Mouse (Mus musculus) CD4-positive, CD25-positive, alpha-beta regulatory T cell (primary cell): ENCODE measurements around the gene Gbp4. TPM values are rescaled to one million over a fixed set of nuclear protein-coding genes. Genes with fewer than 3 reads are reported as not detected.

Experiments used
- polyA plus RNA-seq: library from polyadenylated mRNA; unstranded; fragments of 100-300 nt; shearing (Covaris generic); gene quantifications from one replicate; pipeline ENCODE4 v1.2.1, GENCODE M21; 2017

The Gbp4 gene
- 217 TPM for polyA plus RNA-seq

DNA sequence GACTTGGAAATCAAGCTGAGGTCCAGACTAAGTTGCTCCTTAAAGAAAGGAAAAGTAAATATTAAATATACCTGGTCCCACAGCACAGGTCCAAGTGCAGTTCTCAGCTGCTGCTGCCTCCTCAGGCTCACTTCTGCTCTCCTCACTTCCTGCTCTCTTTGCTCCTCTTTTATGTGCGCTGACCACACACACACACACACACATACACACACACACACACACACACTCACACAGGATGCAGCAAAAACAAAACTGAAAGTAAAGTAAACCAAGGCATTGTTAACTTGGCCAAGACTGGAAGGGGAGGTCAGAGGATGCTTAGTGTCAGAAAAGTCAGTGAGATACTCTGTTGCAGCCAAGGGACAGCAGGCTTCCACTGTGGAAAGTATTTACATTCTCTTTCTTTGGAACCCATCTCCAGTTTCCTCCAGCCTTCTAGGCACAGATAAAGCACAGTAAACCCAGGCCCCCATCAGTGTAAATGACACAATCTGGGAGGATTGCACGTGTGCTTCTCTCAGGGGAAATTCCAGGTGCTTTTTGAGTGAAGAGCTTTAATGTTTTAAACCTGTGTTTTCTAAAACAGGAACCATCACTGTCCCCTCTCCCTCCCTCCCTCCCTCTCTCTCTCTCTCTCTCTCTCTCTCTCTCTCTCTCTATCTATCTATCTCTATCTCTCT, at the start of gene Gbp4, which contains the start of the genes Gbp9 and Gbp8:
Gene Gbp4, minus strand, starts transcription at position 178 of the 680 bp plus-strand sequence.
Gene Gbp9, minus strand, starts transcription at position 131 of the 680 bp plus-strand sequence.
Gene Gbp8, minus strand, starts transcription at position 132 of the 680 bp plus-strand sequence.

Other genes starting within 250 kb of the Gbp4 start
- 30.0 TPM for gene Abcg3, start 156.9 kb downstream of the Gbp4 start, polyA plus RNA-seq
- gene Gbp9, start within 50 bp of the Gbp4 start, polyA plus RNA-seq = 128 TPM
- 92.8 TPM for gene Gbp8, start within 50 bp of the Gbp4 start, polyA plus RNA-seq
- 75.7 TPM for gene Gbp10, start 99.9 kb upstream of the Gbp4 start, polyA plus RNA-seq
- 5.6 TPM for gene Gm43302, start 154.1 kb upstream of the Gbp4 start, polyA plus RNA-seq
- 183 TPM for gene Gbp6, start 154.1 kb upstream of the Gbp4 start, polyA plus RNA-seq